Mouse (Mus musculus) testis, adult 2 months (tissue): ENCODE results near the gene Mesd. TPM values are rescaled to one million over a fixed set of nuclear protein-coding genes. Genes with fewer than 3 reads are reported as not detected.
"Not testable (repeated sequence)": the region's sequence is repeated elsewhere in the genome, so short reads cannot be mapped to it uniquely, and the experiment has no call there.

Source experiments
- H3K27ac ChIP-seq: fragments of 200-500 bp; 2 replicates; pipeline ENCODE4 v1.5.1; 2012; ENCODE audit warnings: low read depth, low read length; ENCODE audit not compliant: control insufficient read depth, insufficient read depth
- H3K27me3 ChIP-seq: fragments of 200-500 bp; 2 replicates; pipeline ENCODE4 v1.6.1; 2012; ENCODE audit warnings: mild to moderate bottlenecking, low read length, moderate library complexity; ENCODE audit not compliant: control insufficient read depth, insufficient read depth
- H3K36me3 ChIP-seq: fragments of 200-500 bp; 2 replicates; pipeline ENCODE4 v1.6.1; 2012; ENCODE audit warnings: mild to moderate bottlenecking, low read length; ENCODE audit not compliant: control insufficient read depth, insufficient read depth
- H3K4me1 ChIP-seq: fragments of 200-500 bp; 2 replicates; pipeline ENCODE4 v1.6.1; 2012; ENCODE audit warnings: low read length; ENCODE audit not compliant: control insufficient read depth, insufficient read depth
- H3K4me3 ChIP-seq: fragments of 200-500 bp; 2 replicates; pipeline ENCODE4 v1.5.1; 2012; ENCODE audit warnings: low read depth, mild to moderate bottlenecking, low read length, moderate library complexity, mixed read lengths; ENCODE audit not compliant: control insufficient read depth
- CTCF ChIP-seq: fragments of 200-500 bp; IDR thresholded peaks from 2 replicates; pipeline ENCODE4 v1.5.1; 2012; ENCODE audit warnings: low read depth, mild to moderate bottlenecking, inconsistent platforms, low read length, moderate library complexity; ENCODE audit not compliant: control insufficient read depth, insufficient read depth, insufficient replicate concordance
- POLR2A ChIP-seq: fragments of 200-500 bp; IDR thresholded peaks from 2 replicates; pipeline ENCODE4 v1.6.1; 2012; ENCODE audit warnings: low read depth, mild to moderate bottlenecking, inconsistent platforms, low read length, moderate library complexity; ENCODE audit not compliant: control insufficient read depth
- polyA plus RNA-seq: library from polyadenylated mRNA; depleted of rRNA; stranded (reverse); fragments of >200 nt; gene quantifications from 2 replicates; pipeline ENCODE4 v1.2.3, GENCODE M21; 2012

Gene Mesd
- polyA plus RNA-seq, 1 experiment, result 33.9 TPM

DNA sequence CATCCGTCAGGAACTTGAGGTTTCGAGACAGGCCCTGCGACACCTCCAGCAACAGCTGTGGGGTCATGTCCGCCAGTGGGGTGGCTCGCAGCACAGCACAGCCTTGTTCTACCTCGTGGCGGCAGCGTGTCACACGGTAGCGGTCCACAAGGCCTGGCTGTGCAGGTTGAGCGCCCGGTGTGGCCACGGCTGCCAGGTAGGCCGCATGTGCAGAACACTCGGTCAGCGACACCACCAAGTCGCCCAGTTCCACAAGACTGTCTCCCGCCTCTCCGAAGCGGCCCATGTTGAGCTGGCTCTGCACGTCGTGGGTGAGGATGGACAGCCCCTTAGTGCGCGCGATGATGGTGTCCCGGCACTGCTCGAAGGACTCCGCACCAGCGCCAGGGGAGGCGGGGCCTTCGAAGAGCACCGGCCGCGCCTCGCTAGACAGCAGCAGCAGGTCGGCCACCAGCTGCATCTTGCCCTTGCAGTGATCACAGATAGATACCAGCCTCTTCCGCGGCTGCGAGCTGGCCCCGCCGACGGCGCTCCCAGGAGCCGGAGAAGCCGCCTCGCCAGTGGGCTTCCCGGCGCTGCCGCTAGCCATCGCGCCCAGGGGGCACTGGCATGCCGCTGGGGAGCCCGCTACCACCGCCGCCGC, 1.5 kb upstream of the Mesd start:
- Histone ChIP-seq H3K27me3 (no peaks in the 10 kb centered on the region), H3K27ac (peak overlapping the region; percentile 58), H3K36me3 (no peaks in the 10 kb centered on the region), H3K4me1 (peaks cover 8% of the 10 kb centered on the region; the same call in 1 of the 2 replicates), H3K4me3 (peak overlapping the region; percentile 85)
- TF ChIP-seq CTCF (no peak), POLR2A (no peak)

DNA sequence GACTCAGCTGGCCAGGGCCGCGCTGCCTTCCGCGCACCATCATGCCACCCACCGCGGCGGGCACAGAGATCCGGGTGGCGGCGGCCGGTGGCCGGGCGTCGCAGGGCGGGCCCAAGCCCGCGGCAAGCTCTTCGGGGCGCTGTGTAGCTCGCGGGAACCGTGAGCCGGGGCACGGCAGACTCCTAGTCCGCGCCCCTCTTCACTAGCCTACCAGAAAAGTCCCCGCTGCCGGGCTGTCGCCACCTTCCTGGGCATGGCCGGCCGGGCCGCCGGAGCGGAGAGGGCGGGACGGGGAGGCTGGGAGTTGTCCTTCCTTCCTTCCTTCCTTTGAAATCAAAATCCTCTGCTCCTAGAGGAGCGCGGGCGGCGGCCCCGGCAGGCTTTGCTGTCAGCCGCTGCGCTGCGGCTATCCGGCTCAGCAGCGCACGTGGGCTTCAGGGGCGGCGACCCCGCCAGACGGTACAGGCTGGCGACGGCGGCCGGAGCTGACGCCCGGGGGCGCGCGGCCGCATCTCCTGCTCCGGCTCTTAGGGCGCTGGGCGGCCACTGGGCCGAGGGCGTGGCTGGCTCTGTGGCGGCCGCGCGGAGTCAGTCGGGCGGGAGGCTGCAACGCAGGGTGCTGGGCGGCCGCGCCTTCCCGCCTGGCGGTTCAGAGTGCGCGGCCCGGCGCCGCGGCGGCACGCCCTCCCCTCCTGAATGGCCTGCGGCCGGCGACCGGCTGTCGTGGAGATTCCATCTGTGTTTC, 818 bp upstream of the Mesd start:
- Histone ChIP-seq H3K4me3 (peak overlapping the region; percentile 85), H3K27ac (peak overlapping the region; percentile 58), H3K4me1 (peaks cover 8% of the 10 kb centered on the region; the same call in 1 of the 2 replicates), H3K27me3 (no peaks in the 10 kb centered on the region), H3K36me3 (no peaks in the 10 kb centered on the region)
- TF ChIP-seq POLR2A (peak; percentile 44), CTCF (no peak)

- H3K27me3 ChIP-seq, result no peaks in the 10 kb centered on the region
- peak overlapping the region; percentile 85; the same call in 1 of the 2 replicates for H3K4me3 ChIP-seq
- TF ChIP-seq CTCF (no peak), POLR2A (no peak)
- peak overlapping the region; percentile 84 for H3K27ac ChIP-seq
- no peaks in the 10 kb centered on the region for H3K36me3 ChIP-seq
- H3K4me1 ChIP-seq, result peaks cover 8% of the 10 kb centered on the region; the same call in 1 of the 2 replicates
Observed at GRCm38 (mm10) chr7:83884921-83885532, 761 bp downstream of the Mesd start.

- no peak overlapping the region for H3K4me3 ChIP-seq
- H3K27ac ChIP-seq, result no peak overlapping the region
- TF ChIP-seq POLR2A (no peak), CTCF (no peak)
- H3K4me1 ChIP-seq, result peaks cover 8% of the 10 kb centered on the region; the same call in 1 of the 2 replicates
- H3K27me3 ChIP-seq, result no peaks in the 10 kb centered on the region
- H3K36me3 ChIP-seq, result no peaks in the 10 kb centered on the region
Observed at GRCm38 (mm10) chr7:83885835-83886234, 1.6 kb downstream of the Mesd start.

DNA sequence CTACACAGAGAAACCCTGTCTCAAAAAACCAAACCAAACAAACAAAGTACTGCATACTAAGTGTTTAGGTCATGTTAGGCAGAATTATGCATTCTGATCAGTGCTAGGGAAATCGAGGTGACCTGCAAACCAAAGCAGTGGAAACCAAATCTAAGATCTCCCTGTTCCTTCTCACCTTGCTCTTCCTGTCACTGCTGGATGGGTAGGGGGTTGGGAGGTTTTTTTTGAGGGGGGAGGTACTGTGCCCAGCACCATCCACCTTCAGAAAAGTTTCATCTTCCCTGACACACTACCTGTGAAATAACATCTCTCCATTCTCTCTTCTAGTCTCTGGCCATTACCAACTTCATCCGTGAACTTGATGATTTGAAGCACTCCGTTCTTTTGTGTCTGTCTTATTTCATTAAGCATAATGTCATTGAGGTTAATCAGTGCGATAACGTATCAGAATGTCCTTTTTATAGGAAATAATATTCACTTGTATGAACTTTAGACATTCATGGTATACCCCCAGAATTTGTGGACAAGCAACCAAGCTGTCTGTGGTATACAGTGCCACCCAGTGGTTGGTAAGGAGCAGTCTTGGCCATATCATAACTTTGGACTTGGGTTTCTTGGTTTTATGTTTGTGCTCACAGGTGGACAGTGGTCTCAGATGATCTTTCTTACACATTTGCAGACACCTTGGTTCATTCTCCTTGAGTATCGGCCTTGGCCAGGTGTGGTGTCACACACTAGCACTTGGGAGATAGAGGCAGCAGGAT, 2.3 kb downstream of the Mesd start:
- H3K36me3 ChIP-seq, result no peaks in the 10 kb centered on the region
- TF ChIP-seq POLR2A (no peak), CTCF (no peak)
- no peak overlapping the region for H3K27ac ChIP-seq
- H3K4me1 ChIP-seq, result peaks cover 8% of the 10 kb centered on the region; the same call in 1 of the 2 replicates
- H3K4me3 ChIP-seq, result no peak overlapping the region
- no peaks in the 10 kb centered on the region for H3K27me3 ChIP-seq

- Histone ChIP-seq H3K36me3 (no peaks in the 10 kb centered on the region), H3K4me1 (peaks cover 2% of the 10 kb centered on the region), H3K27me3 (no peaks in the 10 kb centered on the region), H3K4me3 (no peak overlapping the region), H3K27ac (no peak overlapping the region)
- TF ChIP-seq CTCF (no peak), POLR2A (no peak)
Observed at GRCm38 (mm10) chr7:83889383-83889782, 5.1 kb downstream of the Mesd start.

DNA sequence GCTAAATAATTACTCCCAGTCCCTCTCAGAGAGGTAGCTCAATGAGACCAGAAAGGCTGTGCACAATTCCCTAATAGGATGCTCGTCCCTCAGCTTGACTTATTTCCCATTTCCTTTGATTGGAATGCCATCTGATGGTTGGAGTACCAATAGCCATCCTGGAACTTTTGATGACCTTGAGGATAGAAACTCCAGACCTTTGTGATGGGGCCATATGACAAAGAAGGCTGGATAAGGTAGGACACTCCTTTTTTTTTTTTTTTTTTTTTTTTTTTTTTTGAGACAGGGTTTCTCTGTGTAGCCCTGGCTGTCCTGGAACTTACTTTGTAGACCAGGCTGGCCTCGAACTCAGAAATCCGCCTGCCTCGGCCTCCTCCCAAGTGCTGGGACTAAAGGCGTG, 5.7 kb downstream of the Mesd start:
- H3K36me3 ChIP-seq, H3K4me3 ChIP-seq, H3K4me1 ChIP-seq, H3K27me3 ChIP-seq, H3K27ac ChIP-seq: not testable (repeated sequence)
